Mouse (Mus musculus) kidney, embryonic 14.5 days (tissue): ENCODE results near the gene Tbcel. TPM values are rescaled to one million over a fixed set of nuclear protein-coding genes. Genes with fewer than 3 reads are reported as not detected.
A peak's percentile ranks its signal among the peaks of the same experiment; 100 is the strongest.

ENCODE experiments used
- ATAC-seq: fragments of 200-750 bp; cut with Nextera tagmentation; 2 replicates; pipeline ENCODE4 v1.8.0; 2017; ENCODE audit warnings: moderate number of reproducible peaks, mild to moderate bottlenecking, moderate TSS enrichment, moderate library complexity; ENCODE audit not compliant: low FRiP score, low TSS enrichment
- H3K27ac ChIP-seq: fragments of 300-500 bp; sonication (generic); 2 replicates; pipeline ENCODE4 v1.5.1; 2014; ENCODE audit warnings: low read depth, mild to moderate bottlenecking, low read length, moderate library complexity, mixed read lengths
- H3K27me3 ChIP-seq: fragments of 300-500 bp; sonication (generic); 2 replicates; pipeline ENCODE4 v1.6.1; 2014; ENCODE audit warnings: mild to moderate bottlenecking, low read length; ENCODE audit not compliant: control insufficient read depth, insufficient read depth
- H3K36me3 ChIP-seq: fragments of 300-500 bp; sonication (generic); 2 replicates; pipeline ENCODE4 v1.6.1; 2014; ENCODE audit warnings: low read length, mixed read lengths; ENCODE audit not compliant: control insufficient read depth, insufficient read depth
- H3K4me1 ChIP-seq: fragments of 300-500 bp; sonication (generic); 2 replicates; pipeline ENCODE4 v1.6.1; 2014; ENCODE audit warnings: low read length, mixed read lengths; ENCODE audit not compliant: control insufficient read depth, insufficient read depth
- H3K4me2 ChIP-seq: fragments of 300-500 bp; sonication (generic); replicated peaks from 2 replicates; pipeline ENCODE4 v1.6.1; 2014; ENCODE audit warnings: low read depth, mild to moderate bottlenecking, low read length
- H3K4me3 ChIP-seq: fragments of 300-500 bp; sonication (generic); 2 replicates; pipeline ENCODE4 v1.5.1; 2014; ENCODE audit warnings: mild to moderate bottlenecking, low read length
- H3K9ac ChIP-seq: fragments of 300-500 bp; sonication (generic); 2 replicates; pipeline ENCODE4 v1.6.1; 2014; ENCODE audit warnings: low read depth, mild to moderate bottlenecking, low read length, moderate library complexity
- H3K9me3 ChIP-seq: fragments of 300-500 bp; sonication (generic); 2 replicates; pipeline ENCODE4 v1.6.1; 2016; ENCODE audit warnings: low read length; ENCODE audit not compliant: control insufficient read depth
- WGBS: fragments of 180-500 bp; shearing (Covaris S2); extraction: QIAGEN DNeasy Blood & Tissue Kit; methylation state at CpG from one replicate; pipeline ENCODE4 v1.1.7; 2014; 5-methylcytosine and 5-hydroxymethylcytosine counted together
- polyA plus RNA-seq: library from polyadenylated mRNA; unstranded; fragments of >200 nt; fragmentation: Nextera tagmentation; extraction: Ambion mirVana; gene quantifications from 2 replicates; pipeline ENCODE4 v1.2.1, GENCODE M21; 2014

Tbcel gene
- polyA plus RNA-seq, 1 experiment from 2014 or later: 6.6 TPM

- H3K27ac ChIP-seq: no peak overlapping the region
- peak overlapping the region; percentile 38; the same call in 1 of the 2 replicates for H3K9ac ChIP-seq
- no peaks in the 10 kb centered on the region for H3K27me3 ChIP-seq
- 3% methylated on average over 34 of the region's 36 CpGs for WGBS
- H3K36me3 ChIP-seq: no peaks in the 10 kb centered on the region
- H3K9me3 ChIP-seq: no peaks in the 10 kb centered on the region
- peak overlapping the region; percentile 47 for H3K4me2 ChIP-seq
- peak overlapping the region; percentile 25 for H3K4me3 ChIP-seq
- no peaks in the 10 kb centered on the region; the same call in 1 of the 2 replicates for H3K4me1 ChIP-seq
- peak; percentile 66; the same call in 1 of the 2 replicates for ATAC-seq
Observed at GRCm38 (mm10) chr9:42520587-42521084, 13.0 kb upstream of the Tbcel start.

- Histone ChIP-seq H3K36me3 (no peaks in the 10 kb centered on the region), H3K4me3 (no peak overlapping the region), H3K27ac (no peak overlapping the region), H3K4me1 (no peaks in the 10 kb centered on the region; the same call in 1 of the 2 replicates), H3K27me3 (no peaks in the 10 kb centered on the region), H3K9me3 (no peaks in the 10 kb centered on the region), H3K4me2 (no peak overlapping the region), H3K9ac (no peak overlapping the region)
- 61% methylated on average over 14 of the region's 14 CpGs for WGBS
- no peak for ATAC-seq
Observed at GRCm38 (mm10) chr9:42518163-42518562, 10.6 kb upstream of the Tbcel start.

- WGBS: 61% methylated on average over 5 of the region's 5 CpGs
- H3K27ac ChIP-seq: no peak overlapping the region
- ATAC-seq: no peak
Observed at GRCm38 (mm10) chr9:42513159-42513558, 5.5 kb upstream of the Tbcel start.

GRCm38 (mm10) chr9:42512312-42512711, 4.7 kb upstream of the Tbcel start:
- no peak overlapping the region for H3K4me2 ChIP-seq
- no peaks in the 10 kb centered on the region for H3K4me1 ChIP-seq
- no peak overlapping the region for H3K4me3 ChIP-seq
- H3K9ac ChIP-seq: no peak overlapping the region
- no peaks in the 10 kb centered on the region for H3K36me3 ChIP-seq
- 72% methylated on average over 4 of the region's 4 CpGs for WGBS
- H3K27ac ChIP-seq: no peak overlapping the region
- ATAC-seq: no peak
- no peaks in the 10 kb centered on the region for H3K27me3 ChIP-seq
- no peaks in the 10 kb centered on the region for H3K9me3 ChIP-seq

More at GRCm38 (mm10) chr9:42513159-42513558, 5.5 kb upstream of the Tbcel start:
- H3K4me3 ChIP-seq: no peak overlapping the region
- no peaks in the 10 kb centered on the region for H3K9me3 ChIP-seq
- H3K9ac ChIP-seq: no peak overlapping the region
- H3K4me2 ChIP-seq: no peak overlapping the region
- no peaks in the 10 kb centered on the region for H3K27me3 ChIP-seq
- no peaks in the 10 kb centered on the region for H3K4me1 ChIP-seq
- no peaks in the 10 kb centered on the region for H3K36me3 ChIP-seq

- no peaks in the 10 kb centered on the region for H3K36me3 ChIP-seq
- no peak overlapping the region for H3K4me2 ChIP-seq
- no peak for ATAC-seq
- H3K4me1 ChIP-seq: no peaks in the 10 kb centered on the region
- 71% methylated on average over 7 of the region's 7 CpGs for WGBS
- H3K27ac ChIP-seq: no peak overlapping the region
- H3K9ac ChIP-seq: no peak overlapping the region
- no peak overlapping the region for H3K4me3 ChIP-seq
- H3K9me3 ChIP-seq: no peaks in the 10 kb centered on the region
- no peaks in the 10 kb centered on the region for H3K27me3 ChIP-seq
Observed at GRCm38 (mm10) chr9:42508235-42508634, 626 bp upstream of the Tbcel start.

GRCm38 (mm10) chr9:42507022-42507421, 587 bp downstream of the Tbcel start:
- no peak overlapping the region for H3K4me2 ChIP-seq
- H3K4me3 ChIP-seq: no peak overlapping the region
- WGBS: 56% methylated on average over 1 of the region's 1 CpGs

GRCm38 (mm10) chr9:42504971-42505510, 2.6 kb downstream of the Tbcel start:
- H3K9ac ChIP-seq: no peak overlapping the region
- no peak overlapping the region for H3K4me2 ChIP-seq
- no peak for ATAC-seq
- WGBS: 90% methylated on average over 3 of the region's 3 CpGs
- H3K27me3 ChIP-seq: no peaks in the 10 kb centered on the region
- H3K4me1 ChIP-seq: no peaks in the 10 kb centered on the region
- no peaks in the 10 kb centered on the region for H3K36me3 ChIP-seq
- H3K4me3 ChIP-seq: no peak overlapping the region
- H3K27ac ChIP-seq: no peak overlapping the region
- H3K9me3 ChIP-seq: no peaks in the 10 kb centered on the region

More at GRCm38 (mm10) chr9:42507022-42507421, 587 bp downstream of the Tbcel start:
- ATAC-seq: no peak
- no peaks in the 10 kb centered on the region for H3K4me1 ChIP-seq
- no peaks in the 10 kb centered on the region for H3K9me3 ChIP-seq
- H3K27ac ChIP-seq: no peak overlapping the region
- no peaks in the 10 kb centered on the region for H3K27me3 ChIP-seq
- H3K36me3 ChIP-seq: no peaks in the 10 kb centered on the region
- H3K9ac ChIP-seq: no peak overlapping the region

- H3K9ac ChIP-seq: no peak overlapping the region
- H3K4me3 ChIP-seq: no peak overlapping the region
- 64% methylated on average over 11 of the region's 11 CpGs for WGBS
- no peak overlapping the region for H3K27ac ChIP-seq
- no peaks in the 10 kb centered on the region for H3K36me3 ChIP-seq
- H3K4me1 ChIP-seq: no peaks in the 10 kb centered on the region
- H3K9me3 ChIP-seq: no peaks in the 10 kb centered on the region
- H3K27me3 ChIP-seq: no peaks in the 10 kb centered on the region
- no peak for ATAC-seq
- no peak overlapping the region for H3K4me2 ChIP-seq
Observed at GRCm38 (mm10) chr9:42504559-42504958, 3.0 kb downstream of the Tbcel start.

GRCm38 (mm10) chr9:42503709-42504108, 3.9 kb downstream of the Tbcel start:
- H3K4me1 ChIP-seq: no peaks in the 10 kb centered on the region
- no peak overlapping the region for H3K4me3 ChIP-seq
- WGBS: 78% methylated on average over 4 of the region's 4 CpGs
- no peak overlapping the region for H3K4me2 ChIP-seq
- H3K36me3 ChIP-seq: no peaks in the 10 kb centered on the region
- H3K9me3 ChIP-seq: no peaks in the 10 kb centered on the region
- no peak overlapping the region for H3K9ac ChIP-seq
- no peaks in the 10 kb centered on the region for H3K27me3 ChIP-seq
- no peak overlapping the region for H3K27ac ChIP-seq
- no peak for ATAC-seq
